Mouse (Mus musculus) stomach, embryonic 15.5 days (tissue): ENCODE results near the gene Gm20388. TPM values are rescaled to one million over a fixed set of nuclear protein-coding genes. Genes with fewer than 3 reads are reported as not detected.

Source experiments
- ATAC-seq: fragments of 200-750 bp; cut with Nextera tagmentation; 2 replicates; pipeline ENCODE4 v1.8.0; 2017; ENCODE audit warnings: low read depth, moderate number of reproducible peaks, moderate TSS enrichment; ENCODE audit not compliant: insufficient read depth, low FRiP score
- H3K27ac ChIP-seq: fragments of 300-500 bp; sonication (generic); 2 replicates; pipeline ENCODE4 v1.5.1; 2015; ENCODE audit warnings: mild to moderate bottlenecking, inconsistent platforms
- H3K27me3 ChIP-seq: fragments of 300-500 bp; sonication (generic); replicated peaks from 2 replicates; pipeline ENCODE4 v1.6.1; 2015; ENCODE audit warnings: inconsistent platforms
- H3K36me3 ChIP-seq: fragments of 300-500 bp; sonication (generic); 2 replicates; pipeline ENCODE4 v1.6.1; 2015; ENCODE audit warnings: inconsistent platforms
- H3K4me1 ChIP-seq: fragments of 300-500 bp; sonication (generic); 2 replicates; pipeline ENCODE4 v1.6.1; 2015; ENCODE audit warnings: inconsistent platforms
- H3K4me2 ChIP-seq: fragments of 300-500 bp; sonication (generic); 2 replicates; pipeline ENCODE4 v1.6.1; 2015; ENCODE audit warnings: mild to moderate bottlenecking, inconsistent platforms
- H3K4me3 ChIP-seq: fragments of 300-500 bp; sonication (generic); replicated peaks from 2 replicates; pipeline ENCODE4 v1.5.1; 2015; ENCODE audit warnings: inconsistent platforms
- H3K9ac ChIP-seq: fragments of 300-500 bp; sonication (generic); 2 replicates; pipeline ENCODE4 v1.6.1; 2015; ENCODE audit warnings: inconsistent platforms
- H3K9me3 ChIP-seq: fragments of 300-500 bp; sonication (generic); 2 replicates; pipeline ENCODE4 v1.6.1; 2016; ENCODE audit warnings: inconsistent platforms
- WGBS: fragments of 180-500 bp; shearing (Covaris S2); methylation state at CpG from one replicate; pipeline ENCODE4 v1.1.7; 2015; 5-methylcytosine and 5-hydroxymethylcytosine counted together
- polyA plus RNA-seq: library from polyadenylated mRNA; unstranded; fragments of >200 nt; fragmentation: Nextera tagmentation; extraction: Ambion mirVana; gene quantifications from 2 replicates; pipeline ENCODE4 v1.2.1, GENCODE M21; 2015

The Gm20388 gene
- polyA plus RNA-seq, 1 experiment from 2014 or later: not detected

- peaks cover 37% of the 10 kb centered on the region for H3K27me3 ChIP-seq
- 16% methylated on average over 6 of the region's 6 CpGs for WGBS
- H3K9me3 ChIP-seq: no peaks in the 10 kb centered on the region
- H3K4me2 ChIP-seq: peak overlapping the region; percentile 29; the same call in 1 of the 2 replicates
- peak overlapping the region; percentile 74; the same call in 1 of the 2 replicates for H3K27ac ChIP-seq
- H3K4me1 ChIP-seq: peaks cover 15% of the 10 kb centered on the region
- H3K4me3 ChIP-seq: no peak overlapping the region
- 0 out of 2 replicates have a peak, but pooled peaks cover 2% of the 10 kb centered on the region for H3K36me3 ChIP-seq
- ATAC-seq: peak; percentile 33
- H3K9ac ChIP-seq: no peak overlapping the region
These were observed 1181.5 kb downstream of the Gm20388 start for GRCm38 (mm10) chr8:121092141-121092540.

GRCm38 (mm10) chr8:121092627-121093026 lies 1182.0 kb downstream of the Gm20388 start:
- H3K27ac ChIP-seq: no peak overlapping the region
- H3K9me3 ChIP-seq: no peaks in the 10 kb centered on the region
- no peak overlapping the region for H3K9ac ChIP-seq
- peak overlapping the region; percentile 29; the same call in 1 of the 2 replicates for H3K4me2 ChIP-seq
- 2% methylated on average over 16 of the region's 16 CpGs for WGBS
- no peak overlapping the region for H3K4me3 ChIP-seq
- peaks cover 37% of the 10 kb centered on the region for H3K27me3 ChIP-seq
- peak; percentile 57 for ATAC-seq
- H3K4me1 ChIP-seq: peaks cover 15% of the 10 kb centered on the region
- peaks cover 7% of the 10 kb centered on the region; the same call in 1 of the 2 replicates for H3K36me3 ChIP-seq

GRCm38 (mm10) chr8:121093496-121093895 lies 1182.9 kb downstream of the Gm20388 start:
- Histone ChIP-seq H3K9me3 (no peaks in the 10 kb centered on the region), H3K4me3 (no peak overlapping the region), H3K27me3 (peaks cover 37% of the 10 kb centered on the region), H3K4me1 (peaks cover 15% of the 10 kb centered on the region), H3K9ac (no peak overlapping the region), H3K27ac (no peak overlapping the region), H3K4me2 (no peak overlapping the region), H3K36me3 (peaks cover 14% of the 10 kb centered on the region)
- 63% methylated on average over 6 of the region's 6 CpGs for WGBS
- no peak for ATAC-seq

GRCm38 (mm10) chr8:121104049-121104818 lies 1193.6 kb downstream of the Gm20388 start:
- H3K27me3 ChIP-seq: no peaks in the 10 kb centered on the region
- no peak overlapping the region for H3K9ac ChIP-seq
- 51% methylated on average over 17 of the region's 17 CpGs for WGBS
- no peak overlapping the region for H3K4me3 ChIP-seq
- H3K4me1 ChIP-seq: peaks cover 12% of the 10 kb centered on the region
- H3K36me3 ChIP-seq: peaks cover 30% of the 10 kb centered on the region
- no peak overlapping the region for H3K27ac ChIP-seq
- 0 out of 2 replicates have a peak, but pooled peaks have one; percentile 8 for ATAC-seq
- H3K4me2 ChIP-seq: no peak overlapping the region
- H3K9me3 ChIP-seq: no peaks in the 10 kb centered on the region

- Histone ChIP-seq H3K4me3 (peak within 1 kb of the TSS; percentile 66), H3K4me1 (peaks cover 12% of the 10 kb centered on the region), H3K36me3 (0 out of 2 replicates have a peak, but pooled peaks cover under 1% of the 10 kb centered on the region), H3K27ac (peak within 1 kb of the TSS; percentile 52; the same call in 1 of the 2 replicates), H3K27me3 (no peaks in the 10 kb centered on the region), H3K9ac (peak within 1 kb of the TSS; percentile 81), H3K9me3 (no peaks in the 10 kb centered on the region), H3K4me2 (peak within 1 kb of the TSS; percentile 81)
- 1% methylated on average over 75 of the region's 75 CpGs for WGBS
- peak; percentile 90 for ATAC-seq
These were observed 1197.3 kb downstream of the Gm20388 start, which contains the start of gene Mthfsd for GRCm38 (mm10) chr8:121107668-121108656. Mthfsd (minus strand) TSS chr8:121108392.

- no peak for ATAC-seq
- Histone ChIP-seq H3K9me3 (no peaks in the 10 kb centered on the region), H3K27me3 (peaks cover 3% of the 10 kb centered on the region), H3K27ac (no peak overlapping the region), H3K4me2 (peak overlapping the region; percentile 81), H3K36me3 (no peaks in the 10 kb centered on the region), H3K4me1 (peaks cover 12% of the 10 kb centered on the region), H3K4me3 (peak overlapping the region; percentile 66), H3K9ac (0 out of 2 replicates have a peak overlapping the region, but pooled peaks have one; percentile 38)
- 9% methylated on average over 5 of the region's 5 CpGs for WGBS
These were observed 1198.0 kb downstream of the Gm20388 start for GRCm38 (mm10) chr8:121108657-121109056.

GRCm38 (mm10) chr8:121111145-121111907 lies 1200.7 kb downstream of the Gm20388 start:
- Histone ChIP-seq H3K4me3 (no peak overlapping the region), H3K9me3 (no peaks in the 10 kb centered on the region), H3K27me3 (peaks cover 24% of the 10 kb centered on the region), H3K4me2 (no peak overlapping the region), H3K36me3 (no peaks in the 10 kb centered on the region), H3K27ac (no peak overlapping the region), H3K9ac (no peak overlapping the region), H3K4me1 (peaks cover 16% of the 10 kb centered on the region)
- 37% methylated on average over 7 of the region's 7 CpGs for WGBS
- no peak for ATAC-seq

- Histone ChIP-seq H3K4me1 (peaks cover 20% of the 10 kb centered on the region; the same call in 1 of the 2 replicates), H3K9ac (no peak overlapping the region), H3K36me3 (no peaks in the 10 kb centered on the region), H3K4me2 (peak overlapping the region; percentile 42), H3K4me3 (0 out of 2 replicates have a peak overlapping the region, but pooled peaks have one; percentile 1), H3K27ac (no peak overlapping the region), H3K27me3 (peaks cover 44% of the 10 kb centered on the region), H3K9me3 (no peaks in the 10 kb centered on the region)
- WGBS: under 1% methylated on average over 21 of the region's 21 CpGs
- peak; percentile 23; the same call in 1 of the 2 replicates for ATAC-seq
These were observed 1202.6 kb downstream of the Gm20388 start for GRCm38 (mm10) chr8:121113261-121113660.

- H3K36me3 ChIP-seq: no peaks in the 10 kb centered on the region
- H3K27ac ChIP-seq: no peak overlapping the region
- H3K4me2 ChIP-seq: no peak overlapping the region
- H3K9ac ChIP-seq: no peak overlapping the region
- ATAC-seq: no peak
- H3K4me3 ChIP-seq: no peak overlapping the region
- H3K4me1 ChIP-seq: peaks cover 20% of the 10 kb centered on the region; the same call in 1 of the 2 replicates
- H3K9me3 ChIP-seq: no peaks in the 10 kb centered on the region
- 2% methylated on average over 25 of the region's 25 CpGs for WGBS
- peaks cover 61% of the 10 kb centered on the region for H3K27me3 ChIP-seq
These were observed 1204.5 kb downstream of the Gm20388 start for GRCm38 (mm10) chr8:121115136-121115535.

GRCm38 (mm10) chr8:121115948-121116347 lies 1205.3 kb downstream of the Gm20388 start, which contains the start of gene Foxc2:
Foxc2 (plus strand) TSS chr8:121116171.
- peak within 1 kb of the TSS; percentile 88 for H3K4me2 ChIP-seq
- peak within 1 kb of the TSS; percentile 49 for H3K4me3 ChIP-seq
- 0 out of 2 replicates have a peak within 1 kb of the TSS, but pooled peaks have one; percentile 35 for H3K9ac ChIP-seq
- peaks cover 20% of the 10 kb centered on the region; the same call in 1 of the 2 replicates for H3K4me1 ChIP-seq
- peaks cover 69% of the 10 kb centered on the region for H3K27me3 ChIP-seq
- no peak for ATAC-seq
- H3K9me3 ChIP-seq: no peaks in the 10 kb centered on the region
- H3K36me3 ChIP-seq: no peaks in the 10 kb centered on the region
- H3K27ac ChIP-seq: 0 out of 2 replicates have a peak within 1 kb of the TSS, but pooled peaks have one; percentile 23
- under 1% methylated on average over 25 of the region's 25 CpGs for WGBS
